Mouse (Mus musculus): ENCODE measurements around the gene Serpina3a. TPM values are rescaled to one million over a fixed set of nuclear protein-coding genes. Genes with fewer than 3 reads are reported as not detected.

Serpina3a gene
- polyA plus RNA-seq, 1 experiment: not detected

- Histone ChIP-seq H3K4me3 (ENCODE audit: insufficient read depth, low read length) (no peak overlapping the region), H3K4me1 (ENCODE audit: control insufficient read depth, insufficient read depth, low read length) (no peaks in the 10 kb centered on the region), H3K27ac (ENCODE audit: insufficient read depth, low read length) (no peak overlapping the region)
- TF ChIP-seq POLR2A (IDR thresholded peaks at IDR 0.05; ENCODE audit: low read depth, low read length) (no peak), CTCF (IDR thresholded peaks at IDR 0.05; ENCODE audit: borderline replicate concordance, insufficient read depth, low read length) (no peak)
Measured at GRCm38 (mm10) chr12:104140543-104141103, 28.1 kb downstream of the Serpina3a start.

- TF ChIP-seq CTCF (IDR thresholded peaks at IDR 0.05; ENCODE audit: borderline replicate concordance, insufficient read depth, low read length) (no peak), POLR2A (IDR thresholded peaks at IDR 0.05; ENCODE audit: low read depth, low read length) (no peak)
- Histone ChIP-seq H3K27ac (ENCODE audit: insufficient read depth, low read length) (no peak overlapping the region), H3K4me3 (ENCODE audit: insufficient read depth, low read length) (no peak overlapping the region), H3K4me1 (ENCODE audit: control insufficient read depth, insufficient read depth, low read length) (no peaks in the 10 kb centered on the region)
Measured at GRCm38 (mm10) chr12:104141506-104141905, 29.0 kb downstream of the Serpina3a start.

- H3K4me3 ChIP-seq (ENCODE audit: insufficient read depth, low read length): no peak overlapping the region
- TF ChIP-seq CTCF (IDR thresholded peaks at IDR 0.05; ENCODE audit: borderline replicate concordance, insufficient read depth, low read length) (no peak), POLR2A (IDR thresholded peaks at IDR 0.05; ENCODE audit: low read depth, low read length) (no peak)
- H3K4me1 ChIP-seq (ENCODE audit: control insufficient read depth, insufficient read depth, low read length): no peaks in the 10 kb centered on the region
- no peak overlapping the region for H3K27ac ChIP-seq (ENCODE audit: insufficient read depth, low read length)
Measured at GRCm38 (mm10) chr12:104142427-104142826, 29.9 kb downstream of the Serpina3a start.

- Histone ChIP-seq H3K4me3 (ENCODE audit: insufficient read depth, low read length) (no peak overlapping the region), H3K27ac (ENCODE audit: insufficient read depth, low read length) (no peak overlapping the region), H3K4me1 (ENCODE audit: control insufficient read depth, insufficient read depth, low read length) (no peaks in the 10 kb centered on the region)
- no peak for TF ChIP-seq CTCF (IDR thresholded peaks at IDR 0.05; ENCODE audit: borderline replicate concordance, insufficient read depth, low read length)
Measured at GRCm38 (mm10) chr12:104143286-104143685, 30.8 kb downstream of the Serpina3a start.

- TF ChIP-seq POLR2A (IDR thresholded peaks at IDR 0.05; ENCODE audit: low read depth, low read length): no peak
- H3K4me1 ChIP-seq (ENCODE audit: control insufficient read depth, insufficient read depth, low read length): no peaks in the 10 kb centered on the region
- H3K4me3 ChIP-seq (ENCODE audit: insufficient read depth, low read length): no peak overlapping the region
- no peak overlapping the region for H3K27ac ChIP-seq (ENCODE audit: insufficient read depth, low read length)
Measured at GRCm38 (mm10) chr12:104145571-104145970, 33.0 kb downstream of the Serpina3a start.

- no peaks in the 10 kb centered on the region for H3K4me1 ChIP-seq (ENCODE audit: control insufficient read depth, insufficient read depth, low read length)
- no peak for TF ChIP-seq CTCF (IDR thresholded peaks at IDR 0.05; ENCODE audit: borderline replicate concordance, insufficient read depth, low read length)
- TF ChIP-seq POLR2A (IDR thresholded peaks at IDR 0.05; ENCODE audit: low read depth, low read length): no peak
Measured at GRCm38 (mm10) chr12:104151989-104152388, 39.5 kb downstream of the Serpina3a start.

GRCm38 (mm10) chr12:104153041-104153645 lies 40.6 kb downstream of the Serpina3a start:
- TF ChIP-seq POLR2A (IDR thresholded peaks at IDR 0.05; ENCODE audit: low read depth, low read length): no peak
- no peak for TF ChIP-seq CTCF (IDR thresholded peaks at IDR 0.05; ENCODE audit: borderline replicate concordance, insufficient read depth, low read length)
- H3K4me3 ChIP-seq (ENCODE audit: insufficient read depth, low read length): no peak overlapping the region
- no peaks in the 10 kb centered on the region for H3K4me1 ChIP-seq (ENCODE audit: control insufficient read depth, insufficient read depth, low read length)
- no peak overlapping the region for H3K27ac ChIP-seq (ENCODE audit: insufficient read depth, low read length)

More at GRCm38 (mm10) chr12:104151989-104152388, 39.5 kb downstream of the Serpina3a start:
- H3K4me3 ChIP-seq (ENCODE audit: insufficient read depth, low read length): no peak overlapping the region
- H3K27ac ChIP-seq (ENCODE audit: insufficient read depth, low read length): no peak overlapping the region

- no peaks in the 10 kb centered on the region for H3K4me1 ChIP-seq (ENCODE audit: control insufficient read depth, insufficient read depth, low read length)
- TF ChIP-seq POLR2A (IDR thresholded peaks at IDR 0.05; ENCODE audit: low read depth, low read length): no peak
- TF ChIP-seq CTCF (IDR thresholded peaks at IDR 0.05; ENCODE audit: borderline replicate concordance, insufficient read depth, low read length): no peak
- H3K4me3 ChIP-seq (ENCODE audit: insufficient read depth, low read length): no peak within 1 kb of the TSS
- no peak within 1 kb of the TSS for H3K27ac ChIP-seq (ENCODE audit: insufficient read depth, low read length)
Measured at GRCm38 (mm10) chr12:104153656-104154055, 41.1 kb downstream of the Serpina3a start, which contains the start of gene Serpina3c. Serpina3c (minus strand) TSS chr12:104153870.

Other genes starting within 250 kb of the Serpina3a start
- not detected in 2 replicates for gene Serpina1a, start 249.2 kb upstream of the Serpina3a start, polyA plus RNA-seq (2011; ENCODE audit: insufficient read length, low read depth, missing spikeins)
- not detected in 2 replicates for gene Serpina1c, start 207.8 kb upstream of the Serpina3a start, polyA plus RNA-seq (2011; ENCODE audit: insufficient read length, low read depth, missing spikeins)
- gene Serpina1e, start 153.7 kb upstream of the Serpina3a start, polyA plus RNA-seq (2011; ENCODE audit: insufficient read length, low read depth, missing spikeins): not detected in 2 replicates
- gene Serpina11, start 122.8 kb upstream of the Serpina3a start, polyA plus RNA-seq (2011; ENCODE audit: insufficient read length, low read depth, missing spikeins): not detected in 2 replicates
- gene Serpina9, start 99.0 kb upstream of the Serpina3a start, polyA plus RNA-seq (2011; ENCODE audit: insufficient read length, low read depth, missing spikeins): not detected in 2 replicates
- not detected in 2 replicates for gene Serpina12, start 68.3 kb upstream of the Serpina3a start, polyA plus RNA-seq (2011; ENCODE audit: insufficient read length, low read depth, missing spikeins)
- gene Serpina5, start 11.6 kb upstream of the Serpina3a start, polyA plus RNA-seq (2011; ENCODE audit: insufficient read length, low read depth, missing spikeins): not detected in 2 replicates
- gene Serpina3b, start 15.3 kb downstream of the Serpina3a start, polyA plus RNA-seq (2011; ENCODE audit: insufficient read length, low read depth, missing spikeins): not detected in 2 replicates
- not detected in 2 replicates for gene Serpina3c, start 41.1 kb downstream of the Serpina3a start, polyA plus RNA-seq (2011; ENCODE audit: insufficient read length, low read depth, missing spikeins)
- gene Serpina3f, start 101.8 kb downstream of the Serpina3a start, polyA plus RNA-seq (2011; ENCODE audit: insufficient read length, low read depth, missing spikeins): 0.33 and 0.74 TPM in 2 replicates
- 54.6 and 89.6 TPM in 2 replicates for gene Serpina3g, start 123.5 kb downstream of the Serpina3a start, polyA plus RNA-seq (2011; ENCODE audit: insufficient read length, low read depth, missing spikeins)
- gene Serpina3i, start 150.4 kb downstream of the Serpina3a start, polyA plus RNA-seq (2011; ENCODE audit: insufficient read length, low read depth, missing spikeins): 1.6 TPM in 2 replicates
- not detected in 2 replicates for gene Serpina3j, start 201.8 kb downstream of the Serpina3a start, polyA plus RNA-seq (2011; ENCODE audit: insufficient read length, low read depth, missing spikeins)
- gene Serpina3k, start 225.8 kb downstream of the Serpina3a start, polyA plus RNA-seq (2011; ENCODE audit: insufficient read length, low read depth, missing spikeins): not detected in 2 replicates
- gene Serpina3m, start 225.8 kb downstream of the Serpina3a start, polyA plus RNA-seq (2011; ENCODE audit: insufficient read length, low read depth, missing spikeins): not detected in 2 replicates